Mouse (Mus musculus) intestine, postnatal 0 days (tissue): ENCODE results near the gene Capn11. TPM values are rescaled to one million over a fixed set of nuclear protein-coding genes. Genes with fewer than 3 reads are reported as not detected.
A peak's percentile ranks its signal among the peaks of the same experiment; 100 is the strongest.

Experiments
- ATAC-seq: fragments of 200-750 bp; cut with Nextera tagmentation; 2 replicates; pipeline ENCODE4 v1.8.0; 2017; ENCODE audit warnings: mild to moderate bottlenecking, moderate TSS enrichment, moderate library complexity
- H3K27ac ChIP-seq: fragments of 300-500 bp; sonication (generic); 2 replicates; pipeline ENCODE4 v1.5.1; 2014; ENCODE audit warnings: mild to moderate bottlenecking, low read depth, low read length, moderate library complexity
- H3K27me3 ChIP-seq: fragments of 300-500 bp; sonication (generic); replicated peaks from 2 replicates; pipeline ENCODE4 v1.6.1; 2014; ENCODE audit warnings: low read length, mixed read lengths; ENCODE audit not compliant: control insufficient read depth, insufficient read depth
- H3K36me3 ChIP-seq: fragments of 300-500 bp; sonication (generic); 2 replicates; pipeline ENCODE4 v1.6.1; 2014; ENCODE audit warnings: mild to moderate bottlenecking, moderate library complexity; ENCODE audit not compliant: control insufficient read depth, insufficient read depth
- H3K4me1 ChIP-seq: fragments of 300-500 bp; sonication (generic); replicated peaks from 2 replicates; pipeline ENCODE4 v1.6.1; 2014; ENCODE audit warnings: antibody characterized with exemption, low read length, mixed read lengths; ENCODE audit not compliant: control insufficient read depth, insufficient read depth
- H3K4me2 ChIP-seq: fragments of 300-500 bp; sonication (generic); replicated peaks from 2 replicates; pipeline ENCODE4 v1.6.1; 2014; ENCODE audit warnings: low read depth, mild to moderate bottlenecking, moderate library complexity
- H3K4me3 ChIP-seq: fragments of 300-500 bp; sonication (generic); 2 replicates; pipeline ENCODE4 v1.5.1; 2014; ENCODE audit warnings: low read depth, low read length
- H3K9ac ChIP-seq: fragments of 300-500 bp; sonication (generic); 2 replicates; pipeline ENCODE4 v1.6.1; 2014; ENCODE audit warnings: mild to moderate bottlenecking, low read depth, low read length
- H3K9me3 ChIP-seq: fragments of 300-500 bp; sonication (generic); 2 replicates; pipeline ENCODE4 v1.6.1; 2016; ENCODE audit warnings: mixed run types; ENCODE audit not compliant: control insufficient read depth
- CTCF ChIP-seq: sonication (generic); IDR thresholded peaks from 2 replicates; pipeline ENCODE4 v1.5.1; 2016; ENCODE audit warnings: low read depth, mild to moderate bottlenecking, control low read depth, antibody characterized with exemption, moderate library complexity
- WGBS: fragments of 180-500 bp; shearing (Covaris S2); extraction: QIAGEN DNeasy Blood & Tissue Kit; methylation state at CpG from one replicate; pipeline ENCODE4 v1.1.7; 2014; 5-methylcytosine and 5-hydroxymethylcytosine counted together
- polyA plus RNA-seq: library from polyadenylated mRNA; unstranded; fragments of >200 nt; fragmentation: Nextera tagmentation; extraction: Ambion mirVana; gene quantifications from 2 replicates; pipeline ENCODE4 v1.2.1, GENCODE M21; 2015

Capn11 gene
- polyA plus RNA-seq, 1 experiment from 2014 or later = not detected

DNA sequence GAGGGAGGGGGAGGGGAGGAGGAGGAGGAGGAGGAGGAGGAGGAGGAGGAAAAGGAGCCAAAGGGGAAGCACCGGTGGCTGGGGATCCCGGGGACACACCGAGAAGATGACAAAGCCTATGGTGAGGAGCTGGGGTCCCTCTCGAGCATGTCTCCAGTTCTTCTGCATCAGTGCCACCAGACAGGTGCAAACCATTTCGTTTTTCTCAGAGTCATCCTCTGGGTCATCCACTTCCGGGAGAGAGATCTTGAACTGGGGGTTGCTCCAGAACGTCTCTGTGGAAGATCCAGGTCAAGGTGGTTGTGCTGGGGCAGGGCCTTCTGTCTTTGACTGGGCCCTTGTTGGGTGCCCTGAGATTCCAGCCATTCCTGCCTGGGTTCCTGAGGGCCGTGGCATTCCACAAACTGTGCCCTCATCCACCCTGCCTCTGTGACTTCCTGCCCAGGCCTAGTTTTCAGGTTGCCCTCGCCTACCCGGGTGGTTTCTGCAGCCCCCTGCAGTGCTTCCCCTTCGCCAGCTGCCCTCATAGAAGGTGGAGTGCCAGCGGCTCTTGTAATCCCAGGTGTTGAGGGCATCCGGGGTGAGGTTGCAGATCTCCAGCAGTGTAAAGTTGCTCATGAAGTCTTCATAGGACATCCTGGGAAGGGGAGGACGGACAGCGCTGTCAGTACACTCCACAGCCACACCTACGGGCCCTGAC, 20.4 kb downstream of the Capn11 start:
- Histone ChIP-seq H3K4me1 (no peaks in the 10 kb centered on the region), H3K9me3 (no peaks in the 10 kb centered on the region), H3K27ac (no peak overlapping the region), H3K4me2 (no peak overlapping the region), H3K9ac (no peak overlapping the region), H3K27me3 (no peaks in the 10 kb centered on the region), H3K36me3 (no peaks in the 10 kb centered on the region), H3K4me3 (no peak overlapping the region)
- 75% methylated on average over 16 of the region's 16 CpGs for WGBS
- TF ChIP-seq CTCF = no peak
- no peak for ATAC-seq

DNA sequence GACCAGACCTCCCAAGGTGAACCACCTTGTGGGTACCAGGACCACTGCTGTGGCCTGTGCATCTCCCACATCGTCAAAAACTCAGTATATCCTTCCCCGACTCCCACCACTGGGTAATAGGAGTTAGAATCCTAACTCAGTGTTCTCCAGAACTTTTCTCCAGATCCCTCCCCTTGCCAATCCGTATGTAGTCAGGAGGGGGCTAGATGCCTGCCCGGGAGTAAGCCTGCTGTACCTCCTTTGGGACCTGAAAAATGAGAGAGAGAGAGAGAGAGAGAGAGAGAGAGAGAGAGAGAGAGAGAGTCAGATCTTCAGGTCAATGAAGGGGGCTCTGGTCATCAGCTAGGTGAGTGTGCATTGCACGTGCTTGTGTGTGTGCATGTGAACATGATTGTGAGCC, 25.1 kb downstream of the Capn11 start:
- Histone ChIP-seq H3K27ac (no peak overlapping the region), H3K36me3 (no peaks in the 10 kb centered on the region), H3K27me3 (no peaks in the 10 kb centered on the region), H3K9me3 (no peaks in the 10 kb centered on the region), H3K4me1 (peaks cover 8% of the 10 kb centered on the region; the same call in 1 of the 2 replicates), H3K4me3 (no peak overlapping the region), H3K9ac (no peak overlapping the region), H3K4me2 (no peak overlapping the region)
- TF ChIP-seq CTCF = no peak
- 81% methylated on average over 5 of the region's 5 CpGs for WGBS
- no peak for ATAC-seq

DNA sequence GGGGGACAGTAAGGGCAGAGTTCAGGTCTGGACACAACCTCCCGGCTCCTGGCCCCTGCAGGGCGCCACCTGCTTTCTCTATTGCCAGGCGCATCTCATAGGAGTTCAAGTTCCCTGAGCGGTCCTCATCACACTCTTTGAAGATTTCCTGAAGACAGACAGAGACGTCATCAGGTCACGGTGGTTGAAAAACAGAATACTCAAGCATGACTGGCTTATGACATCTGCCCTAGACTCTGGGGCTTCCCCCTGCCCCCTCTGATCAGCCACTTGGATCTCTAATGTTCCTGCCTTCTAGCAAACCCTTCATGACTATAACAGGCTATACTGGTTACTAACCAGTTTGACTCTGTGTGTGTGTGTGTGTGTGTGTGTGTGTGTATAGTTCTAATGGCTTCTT, 27.2 kb downstream of the Capn11 start:
- no peak overlapping the region for H3K4me2 ChIP-seq
- H3K4me3 ChIP-seq = no peak overlapping the region
- H3K36me3 ChIP-seq = no peaks in the 10 kb centered on the region
- 0 out of 2 replicates have a peak, but pooled peaks have one; percentile 1 for TF ChIP-seq CTCF
- peaks cover 8% of the 10 kb centered on the region; the same call in 1 of the 2 replicates for H3K4me1 ChIP-seq
- ATAC-seq = no peak; the same call in 1 of the 2 replicates
- H3K9me3 ChIP-seq = no peaks in the 10 kb centered on the region
- no peak overlapping the region for H3K27ac ChIP-seq
- WGBS = 62% methylated on average over 6 of the region's 6 CpGs
- H3K27me3 ChIP-seq = no peaks in the 10 kb centered on the region
- H3K9ac ChIP-seq = no peak overlapping the region

DNA sequence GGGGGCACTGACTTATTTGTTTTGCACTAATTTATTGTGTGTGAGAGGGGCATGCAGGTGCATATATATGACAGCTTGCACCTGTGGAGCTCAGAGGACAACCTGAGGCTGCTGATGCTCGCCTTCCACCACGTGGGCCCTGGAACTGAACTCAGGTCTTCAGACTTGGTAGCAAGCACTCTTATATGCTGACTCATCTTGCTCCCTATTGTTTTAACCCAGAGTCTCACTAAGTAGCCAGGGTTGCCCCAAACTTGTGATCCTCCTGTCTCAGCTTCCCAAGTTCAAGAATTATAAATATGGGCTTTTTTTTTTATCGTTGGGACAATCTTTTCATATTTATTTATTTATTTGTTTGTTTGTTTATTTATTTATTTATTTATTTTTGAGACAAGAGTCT, 28.1 kb downstream of the Capn11 start:
- Histone ChIP-seq H3K36me3 (no peaks in the 10 kb centered on the region), H3K4me3 (no peak overlapping the region), H3K9me3 (no peaks in the 10 kb centered on the region), H3K4me1 (peaks cover 11% of the 10 kb centered on the region; the same call in 1 of the 2 replicates), H3K9ac (no peak overlapping the region), H3K4me2 (no peak overlapping the region), H3K27me3 (no peaks in the 10 kb centered on the region), H3K27ac (no peak overlapping the region)
- ATAC-seq = no peak
- 70% methylated on average over 3 of the region's 3 CpGs for WGBS
- TF ChIP-seq CTCF = no peak

DNA sequence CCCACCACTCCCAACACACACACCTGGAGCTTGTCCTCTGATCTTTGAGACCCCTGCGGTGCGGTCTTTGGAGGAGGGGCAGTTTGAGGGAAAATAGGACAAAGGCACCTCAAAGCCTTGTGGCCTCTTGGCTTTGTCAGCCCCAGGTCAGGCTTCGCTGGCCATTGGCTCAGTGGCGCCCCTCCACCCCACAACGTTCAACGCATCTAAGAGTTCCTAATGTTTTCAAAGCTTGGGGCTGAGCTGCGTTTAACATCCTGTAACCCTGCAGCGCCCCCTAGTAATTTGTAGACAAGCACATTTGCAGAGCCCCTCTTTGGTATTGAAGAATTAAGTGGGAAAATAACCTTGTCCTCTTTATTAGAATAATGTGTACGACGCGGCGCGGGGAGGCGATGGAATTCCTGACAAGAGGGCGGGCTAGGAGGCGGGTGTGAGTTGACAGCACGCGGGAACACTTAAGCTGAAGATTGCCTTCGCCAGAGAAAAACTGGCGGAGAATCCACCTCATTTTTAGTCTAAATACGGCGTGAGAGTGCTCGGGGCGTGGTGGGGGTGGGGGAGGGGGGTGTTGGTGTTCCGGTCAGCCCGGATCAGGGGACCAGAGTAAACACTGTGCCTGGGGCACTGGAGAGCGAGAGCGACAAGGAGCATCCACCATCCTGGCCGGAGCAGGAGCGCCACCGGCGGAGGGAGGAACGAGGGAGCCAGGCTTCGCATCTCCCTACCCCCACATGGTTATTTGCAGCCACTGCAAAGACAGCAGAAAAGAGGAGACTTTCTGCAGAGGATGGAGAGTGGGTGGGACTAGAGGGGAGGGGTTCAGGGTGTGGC, 29.0 kb downstream of the Capn11 start:
- Histone ChIP-seq H3K9ac (0 out of 2 replicates have a peak overlapping the region, but pooled peaks have one; percentile 19), H3K27ac (no peak overlapping the region), H3K36me3 (no peaks in the 10 kb centered on the region), H3K4me2 (peak overlapping the region; percentile 70), H3K27me3 (no peaks in the 10 kb centered on the region), H3K4me3 (peak overlapping the region; percentile 25), H3K4me1 (peaks cover 11% of the 10 kb centered on the region; the same call in 1 of the 2 replicates), H3K9me3 (no peaks in the 10 kb centered on the region)
- peak; percentile 16; the same call in 1 of the 2 replicates for ATAC-seq
- peak; percentile 79 for TF ChIP-seq CTCF
- WGBS = 3% methylated on average over 34 of the region's 34 CpGs
